Mouse (Mus musculus): Measurements from ENCODE around the gene Ncf2. TPM values are rescaled to one million over a fixed set of nuclear protein-coding genes. Genes with fewer than 3 reads are reported as not detected.
A peak's percentile ranks its signal among the peaks of the same experiment; 100 is the strongest.

Gene Ncf2
- total RNA-seq, 2 experiments from 2014 or later, result 2.9 to 3.1 TPM

- no peak for DNase-seq (ENCODE audit: low spot score in 2 of 2)
Observed at GRCm38 (mm10) chr1:152795688-152796255, 4.2 kb upstream of the Ncf2 start.

GRCm38 (mm10) chr1:152796683-152797263 lies 3.2 kb upstream of the Ncf2 start:
- DNase-seq (ENCODE audit: low spot score in 2 of 2), result no peak

- DNase-seq (ENCODE audit: low spot score in 2 of 2), result no peak
Observed at GRCm38 (mm10) chr1:152798125-152798524, 1.9 kb upstream of the Ncf2 start.

GRCm38 (mm10) chr1:152800633-152801176 lies 711 bp downstream of the Ncf2 start:
- no peak for DNase-seq (ENCODE audit: low spot score in 2 of 2)

- no peak for DNase-seq (ENCODE audit: low spot score in 2 of 2)
Observed at GRCm38 (mm10) chr1:152804907-152805306, 4.9 kb downstream of the Ncf2 start.

- DNase-seq (ENCODE audit: low spot score in 2 of 2), result no peak
Observed at GRCm38 (mm10) chr1:152807619-152808391, 7.8 kb downstream of the Ncf2 start.

- no peak for DNase-seq (ENCODE audit: low spot score in 2 of 2)
Observed at GRCm38 (mm10) chr1:152808392-152808680, 8.3 kb downstream of the Ncf2 start.

- no peak for DNase-seq (ENCODE audit: low spot score in 2 of 2)
Observed at GRCm38 (mm10) chr1:152809541-152810252, 9.7 kb downstream of the Ncf2 start.

GRCm38 (mm10) chr1:152810533-152811439 lies 10.8 kb downstream of the Ncf2 start:
- no peak for DNase-seq (ENCODE audit: low spot score in 2 of 2)

- DNase-seq (ENCODE audit: low spot score in 2 of 2), result no peak
Observed at GRCm38 (mm10) chr1:152815265-152815701, 15.3 kb downstream of the Ncf2 start.

GRCm38 (mm10) chr1:152817027-152817769 lies 17.2 kb downstream of the Ncf2 start:
- DNase-seq (ENCODE audit: low spot score in 2 of 2), result no peak

GRCm38 (mm10) chr1:152817794-152818193 lies 17.8 kb downstream of the Ncf2 start:
- peak in 1 of 2 experiments; percentile 43 for DNase-seq (ENCODE audit: low spot score in 2 of 2)

- no peak for DNase-seq (ENCODE audit: low spot score in 2 of 2)
Observed at GRCm38 (mm10) chr1:152819558-152819957, 19.6 kb downstream of the Ncf2 start.

- no peak for DNase-seq (ENCODE audit: low spot score in 2 of 2)
Observed at GRCm38 (mm10) chr1:152820911-152821695, 21.1 kb downstream of the Ncf2 start.

- DNase-seq (ENCODE audit: low spot score in 2 of 2), result no peak
Observed at GRCm38 (mm10) chr1:152821746-152822145, 21.8 kb downstream of the Ncf2 start.

- DNase-seq (ENCODE audit: low spot score in 2 of 2), result no peak
Observed at GRCm38 (mm10) chr1:152824206-152824605, 24.2 kb downstream of the Ncf2 start.

GRCm38 (mm10) chr1:152826446-152826845 lies 26.5 kb downstream of the Ncf2 start:
- no peak for DNase-seq (ENCODE audit: low spot score in 2 of 2)

- DNase-seq (ENCODE audit: low spot score in 2 of 2), result no peak
Observed at GRCm38 (mm10) chr1:152828168-152828567, 28.2 kb downstream of the Ncf2 start.
